Mouse (Mus musculus) stomach, postnatal 0 days (tissue): Measurements from ENCODE around the gene Kif5c.

ENCODE experiments used
- CTCF ChIP-seq: IDR thresholded peaks from 2 replicates; pipeline ENCODE4 v1.5.1; 2016; ENCODE audit warnings: antibody characterized with exemption, low read depth, mild to moderate bottlenecking, moderate library complexity
- EP300 ChIP-seq: optimal IDR thresholded peaks from 2 replicates; pipeline ENCODE3; 2016; ENCODE audit warnings: antibody characterized with exemption

DNA sequence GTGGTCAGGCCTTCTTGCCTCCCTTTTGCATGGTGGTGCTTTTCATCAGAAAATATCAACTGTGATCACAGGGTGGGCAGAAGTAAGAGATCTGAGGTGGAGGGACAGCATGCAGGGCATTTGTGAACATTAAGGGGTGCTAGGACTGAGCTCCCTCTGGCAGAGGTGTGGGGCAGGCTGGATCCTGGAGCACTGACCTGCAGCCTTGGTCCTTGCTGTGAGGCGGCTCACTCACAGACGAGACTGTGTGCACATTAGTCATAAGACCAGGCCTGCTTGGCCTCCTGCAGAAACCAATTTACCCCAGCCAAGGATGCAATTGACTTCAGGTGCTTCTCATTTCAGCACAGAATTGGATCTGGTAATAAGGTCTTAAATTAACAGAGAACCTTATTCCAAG is 128.6 kb downstream of the Kif5c start:
- no peak for TF ChIP-seq EP300
- TF ChIP-seq CTCF = no peak
